Mouse (Mus musculus) midbrain, embryonic 15.5 days (tissue): ENCODE measurements at regions not wholly inside any gene's neighbourhood (a gene's known extent, or its start where the extent isn't known, plus 50 kb on each side); places are given as distances from the start of the nearest gene placed in this dataset.
"Not testable (repeated sequence)": the region's sequence is repeated elsewhere in the genome, so short reads cannot be mapped to it uniquely, and the experiment has no call there.

ENCODE experiments used
- ATAC-seq: fragments of 200-750 bp; cut with Nextera tagmentation; replicated peaks from 2 replicates; pipeline ENCODE4 v1.8.0; 2017; ENCODE audit warnings: moderate TSS enrichment
- H3K27ac ChIP-seq: fragments of 300-500 bp; sonication (generic); 2 replicates; pipeline ENCODE4 v1.5.1; 2015; ENCODE audit warnings: mild to moderate bottlenecking, inconsistent platforms
- H3K27me3 ChIP-seq: fragments of 300-500 bp; sonication (generic); replicated peaks from 2 replicates; pipeline ENCODE4 v1.6.1; 2015; ENCODE audit warnings: inconsistent platforms
- H3K36me3 ChIP-seq: fragments of 300-500 bp; sonication (generic); replicated peaks from 2 replicates; pipeline ENCODE4 v1.6.1; 2015; ENCODE audit warnings: inconsistent platforms
- H3K4me1 ChIP-seq: fragments of 300-500 bp; sonication (generic); 2 replicates; pipeline ENCODE4 v1.6.1; 2015; ENCODE audit warnings: inconsistent platforms
- H3K4me2 ChIP-seq: fragments of 300-500 bp; sonication (generic); 2 replicates; pipeline ENCODE4 v1.6.1; 2015; ENCODE audit warnings: inconsistent platforms, mild to moderate bottlenecking, moderate library complexity
- H3K4me3 ChIP-seq: fragments of 300-500 bp; sonication (generic); 2 replicates; pipeline ENCODE4 v1.5.1; 2015; ENCODE audit warnings: mild to moderate bottlenecking, inconsistent platforms
- H3K9ac ChIP-seq: fragments of 300-500 bp; sonication (generic); 2 replicates; pipeline ENCODE4 v1.6.1; 2015; ENCODE audit warnings: mild to moderate bottlenecking, inconsistent platforms
- H3K9me3 ChIP-seq: fragments of 300-500 bp; sonication (generic); 2 replicates; pipeline ENCODE4 v1.6.1; 2016; ENCODE audit warnings: inconsistent platforms
- WGBS: fragments of 180-500 bp; shearing (Covaris S2); methylation state at CpG from one replicate; pipeline ENCODE4 v1.1.7; 2015; ENCODE audit warnings: mixed read lengths; 5-methylcytosine and 5-hydroxymethylcytosine counted together

- 65% methylated on average over 3 of the region's 3 CpGs for WGBS
- no peak overlapping the region for H3K9ac ChIP-seq
- H3K4me1 ChIP-seq, result no peaks in the 10 kb centered on the region
- no peak overlapping the region for H3K27ac ChIP-seq
- ATAC-seq, result no peak
- H3K36me3 ChIP-seq, result no peaks in the 10 kb centered on the region
- H3K4me2 ChIP-seq, result no peak overlapping the region
- no peaks in the 10 kb centered on the region for H3K27me3 ChIP-seq
- H3K9me3 ChIP-seq, result no peaks in the 10 kb centered on the region
- H3K4me3 ChIP-seq, result no peak overlapping the region
Measured at GRCm38 (mm10) chr10:110840864-110841263, 78.7 kb upstream of the Csrp2 start.

- no peak for ATAC-seq
- H3K27ac ChIP-seq, result no peak overlapping the region
- 65% methylated on average over 3 of the region's 3 CpGs for WGBS
- no peaks in the 10 kb centered on the region for H3K9me3 ChIP-seq
- no peak overlapping the region for H3K4me2 ChIP-seq
- H3K4me3 ChIP-seq, result no peak overlapping the region
- no peaks in the 10 kb centered on the region for H3K27me3 ChIP-seq
- no peaks in the 10 kb centered on the region for H3K36me3 ChIP-seq
- no peaks in the 10 kb centered on the region for H3K4me1 ChIP-seq
- H3K9ac ChIP-seq, result no peak overlapping the region
Measured at GRCm38 (mm10) chr10:110841670-110842069, 77.9 kb upstream of the Csrp2 start.

- 44% methylated on average over 3 of the region's 3 CpGs for WGBS
- not testable (repeated sequence) for H3K27ac ChIP-seq, H3K36me3 ChIP-seq, H3K27me3 ChIP-seq, H3K9ac ChIP-seq, H3K4me1 ChIP-seq, ATAC-seq, H3K4me2 ChIP-seq, H3K9me3 ChIP-seq, H3K4me3 ChIP-seq
Measured at GRCm38 (mm10) chr10:110854663-110855163, 64.9 kb upstream of the Csrp2 start.

- H3K27ac ChIP-seq, H3K27me3 ChIP-seq, H3K9me3 ChIP-seq, H3K9ac ChIP-seq, H3K4me2 ChIP-seq, ATAC-seq, H3K4me1 ChIP-seq, H3K36me3 ChIP-seq, H3K4me3 ChIP-seq: not testable (repeated sequence)
- WGBS, result 37% methylated on average over 4 of the region's 4 CpGs
Measured at GRCm38 (mm10) chr10:110855645-110856383, 63.8 kb upstream of the Csrp2 start.

- H3K27me3 ChIP-seq, result no peaks in the 10 kb centered on the region
- ATAC-seq, result peak; percentile 74
- H3K4me2 ChIP-seq, result no peak overlapping the region
- H3K27ac ChIP-seq, result 0 out of 2 replicates have a peak overlapping the region, but pooled peaks have one; percentile 13
- 69% methylated on average over 3 of the region's 3 CpGs for WGBS
- H3K4me3 ChIP-seq, result no peak overlapping the region
- H3K4me1 ChIP-seq, result peaks cover 6% of the 10 kb centered on the region; the same call in 1 of the 2 replicates
- no peaks in the 10 kb centered on the region for H3K9me3 ChIP-seq
- H3K36me3 ChIP-seq, result no peaks in the 10 kb centered on the region
- no peak overlapping the region for H3K9ac ChIP-seq
Measured at GRCm38 (mm10) chr10:110857320-110858097, 62.1 kb upstream of the Csrp2 start.

GRCm38 (mm10) chr10:110858098-110858360 is 61.6 kb upstream of the Csrp2 start:
- H3K9ac ChIP-seq, result no peak overlapping the region
- 39% methylated on average over 5 of the region's 5 CpGs for WGBS
- no peak overlapping the region for H3K4me2 ChIP-seq
- peaks cover 6% of the 10 kb centered on the region; the same call in 1 of the 2 replicates for H3K4me1 ChIP-seq
- H3K27ac ChIP-seq, result peak overlapping the region; percentile 41; the same call in 1 of the 2 replicates
- no peaks in the 10 kb centered on the region for H3K27me3 ChIP-seq
- peak; percentile 75 for ATAC-seq
- no peak overlapping the region for H3K4me3 ChIP-seq
- H3K36me3 ChIP-seq, result no peaks in the 10 kb centered on the region
- no peaks in the 10 kb centered on the region for H3K9me3 ChIP-seq

GRCm38 (mm10) chr10:110858407-110858920 is 61.1 kb upstream of the Csrp2 start:
- Histone ChIP-seq H3K4me1 (peaks cover 6% of the 10 kb centered on the region; the same call in 1 of the 2 replicates), H3K9me3 (no peaks in the 10 kb centered on the region), H3K9ac (no peak overlapping the region), H3K27me3 (no peaks in the 10 kb centered on the region), H3K36me3 (no peaks in the 10 kb centered on the region), H3K4me3 (no peak overlapping the region), H3K27ac (peak overlapping the region; percentile 41; the same call in 1 of the 2 replicates), H3K4me2 (no peak overlapping the region)
- 0 out of 2 replicates have a peak, but pooled peaks have one; percentile 42 for ATAC-seq
- WGBS, result 54% methylated on average over 4 of the region's 4 CpGs

- ATAC-seq, result no peak
- Histone ChIP-seq H3K4me1 (peaks cover 6% of the 10 kb centered on the region; the same call in 1 of the 2 replicates), H3K4me2 (no peak overlapping the region), H3K4me3 (no peak overlapping the region), H3K27me3 (no peaks in the 10 kb centered on the region), H3K27ac (no peak overlapping the region), H3K9ac (no peak overlapping the region), H3K9me3 (no peaks in the 10 kb centered on the region), H3K36me3 (no peaks in the 10 kb centered on the region)
- WGBS, result 94% methylated on average over 1 of the region's 1 CpGs
Measured at GRCm38 (mm10) chr10:110859307-110859706, 60.3 kb upstream of the Csrp2 start.
